ENCODE assay signal across 9 mouse cellular contexts in genomic region chr2:31060787-31061730, GRCm38 (mm10).
DNase-seq lines count a peak whose midpoint lies in the region; ATAC-seq and TF ChIP-seq lines count a peak whose summit lies in the region.
"Had no signal": no experiment of that assay in that cellular context is flagged by ENCODE, and none has a peak within 500 bp of the region (broad histone marks: within the 10 kb centered on the region; RNA-seq: fewer than 3 reads in every experiment).

No protein-coding gene starts in this region.

- DNase-seq in 416B (ENCODE audit: low read depth) (peak; percentile 94), R1 (ENCODE audit: low read depth, low spot score) (peak; percentile 72)
- no peak for DNase-seq in embryonic facial prominence, embryonic 10.5 days (ENCODE audit: low spot score)
- no peak for DNase-seq in frontal cortex, postnatal 25 days (ENCODE audit: low spot score in 2 of 2)
- no peak for DNase-seq in right cerebral cortex, adult 18-20 months
- no peak for DNase-seq in kidney, adult 2 months

- no peak for TF ChIP-seq POLR2A in kidney, adult 2 months (IDR thresholded peaks at IDR 0.05; ENCODE audit: low read depth, low read length)

- no peak for ATAC-seq in forebrain, embryonic 13.5 days

- H3K4me1 ChIP-seq in embryonic facial prominence, embryonic 10.5 days: peaks cover 7% of the 10 kb centered on the region; the same call in 1 of the 2 replicates
- H3K4me1 ChIP-seq in megakaryocyte, embryonic 14.5 days: peaks cover 90% of the 10 kb centered on the region
- peaks cover 3% of the 10 kb centered on the region for H3K4me1 ChIP-seq in forebrain, embryonic 13.5 days
- no peaks in the 10 kb centered on the region for H3K4me1 ChIP-seq in kidney, adult 2 months (ENCODE audit: control insufficient read depth, insufficient read depth, low read length)

- H3K9me3 ChIP-seq in embryonic facial prominence, embryonic 10.5 days: no peaks in the 10 kb centered on the region
- H3K9me3 ChIP-seq in megakaryocyte, embryonic 14.5 days: no peaks in the 10 kb centered on the region
- H3K9me3 ChIP-seq in forebrain, embryonic 13.5 days (replicated peaks): no peaks in the 10 kb centered on the region

- no peak overlapping the region for H3K4me2 ChIP-seq in forebrain, embryonic 13.5 days

- WGBS in embryonic facial prominence, embryonic 10.5 days: 86% methylated on average over 28 of the region's 28 CpGs
- 91% methylated on average over 28 of the region's 28 CpGs for WGBS in forebrain, embryonic 13.5 days
- 86% methylated on average over 28 of the region's 28 CpGs for whole genome bisulfite sequencing in kidney, adult 2 months

- H3K9ac ChIP-seq in forebrain, embryonic 13.5 days: no peak overlapping the region

- 0 out of 2 replicates have a peak overlapping the region, but pooled peaks have one; percentile 40 for H3K27ac ChIP-seq in embryonic facial prominence, embryonic 10.5 days (replicated peaks)
- no peak overlapping the region for H3K27ac ChIP-seq in forebrain, embryonic 13.5 days
- H3K27ac ChIP-seq in kidney, adult 2 months (ENCODE audit: insufficient read depth, low read depth, low read length): no peak overlapping the region
- H3K27ac ChIP-seq: heart, adult 2 months had no signal

- peaks cover 54% of the 10 kb centered on the region for H3K36me3 ChIP-seq in embryonic facial prominence, embryonic 10.5 days (replicated peaks)
- H3K36me3 ChIP-seq in megakaryocyte, embryonic 14.5 days (replicated peaks; ENCODE audit: low read length): peaks cover 86% of the 10 kb centered on the region
- H3K36me3 ChIP-seq in forebrain, embryonic 13.5 days (ENCODE audit: poor library complexity, severe bottlenecking): peaks cover 13% of the 10 kb centered on the region
- peaks cover 1% of the 10 kb centered on the region; the same call in 1 of the 2 replicates for H3K36me3 ChIP-seq in kidney, adult 2 months (ENCODE audit: control insufficient read depth, insufficient read depth, low read length)

- TF ChIP-seq CTCF in kidney, adult 2 months (conservative IDR thresholded peaks at IDR 0.05; ENCODE audit: insufficient read depth, insufficient read length, low read depth, low read length): no peak

- no peak overlapping the region for H3K4me3 ChIP-seq in embryonic facial prominence, embryonic 10.5 days
- peak overlapping the region; percentile 89 for H3K4me3 ChIP-seq in megakaryocyte, embryonic 14.5 days (replicated peaks)
- H3K4me3 ChIP-seq in forebrain, embryonic 13.5 days: no peak overlapping the region
- H3K4me3 ChIP-seq in kidney, adult 2 months (ENCODE audit: insufficient read depth, low read depth, low read length): no peak overlapping the region
- H3K4me3 ChIP-seq: heart, adult 2 months had no signal

- no peaks in the 10 kb centered on the region for H3K27me3 ChIP-seq in embryonic facial prominence, embryonic 10.5 days (replicated peaks; ENCODE audit: low read depth, poor library complexity, severe bottlenecking)
- H3K27me3 ChIP-seq in megakaryocyte, embryonic 14.5 days (replicated peaks): no peaks in the 10 kb centered on the region
- H3K27me3 ChIP-seq in forebrain, embryonic 13.5 days: no peaks in the 10 kb centered on the region
- no peaks in the 10 kb centered on the region for H3K27me3 ChIP-seq in kidney, adult 2 months (replicated peaks; ENCODE audit: control insufficient read depth, insufficient read depth, low read length)

Comparison
In these comparisons a context has a peak if more than half of its experiments do, and no peak if none do; other contexts are left out.
1. DNase-seq: peak in 416B (single experiment) and R1 (single experiment); none in embryonic facial prominence, embryonic 10.5 days (single experiment), frontal cortex, postnatal 25 days (0 of 2), right cerebral cortex, adult 18-20 months (single experiment) and kidney, adult 2 months (single experiment).